Mouse (Mus musculus) CD4-positive, CD25-positive, alpha-beta regulatory T cell, adult 9 weeks (primary cell): ENCODE measurements around the gene Gm4175. TPM values are rescaled to one million over a fixed set of nuclear protein-coding genes. Genes with fewer than 3 reads are reported as not detected.

Experiments used
- polyA plus RNA-seq: library from polyadenylated mRNA; unstranded; fragments of 100-300 nt; shearing (Covaris generic); gene quantifications from one replicate; pipeline ENCODE4 v1.2.1, GENCODE M21; 2017

Gm4175 gene
- polyA plus RNA-seq: not detected

GRCm38 (mm10) chr7:21761375-21761774 lies at the start of gene Gm4175:
Gene Gm4175, minus strand, starts transcription at chr7:21761475.

GRCm38 (mm10) chr7:21796628-21797027 lies 35.4 kb upstream of the Gm4175 start, which contains the start of gene Gm4177:
Gene Gm4177, minus strand, starts transcription at chr7:21796728.

Other genes starting within 250 kb of the Gm4175 start
- not detected for gene Vmn1r130, start 249.7 kb downstream of the Gm4175 start, polyA plus RNA-seq
- gene Vmn1r131, start 215.4 kb downstream of the Gm4175 start, polyA plus RNA-seq: not detected
- not detected for gene Vmn1r132, start 147.4 kb downstream of the Gm4175 start, polyA plus RNA-seq
- gene Gm4177, start 35.3 kb upstream of the Gm4175 start, polyA plus RNA-seq: not detected
- gene Vmn1r135, start 70.9 kb upstream of the Gm4175 start, polyA plus RNA-seq: not detected
- gene Gm5725, start 82.8 kb upstream of the Gm4175 start, polyA plus RNA-seq: not detected
- gene Gm5891, start 159.8 kb upstream of the Gm4175 start, polyA plus RNA-seq: not detected
- not detected for gene Vmn1r137, start 233.1 kb upstream of the Gm4175 start, polyA plus RNA-seq